Mouse (Mus musculus) hindbrain, embryonic 11.5 days (tissue): ENCODE measurements around the gene Psmd6. TPM values are rescaled to one million over a fixed set of nuclear protein-coding genes. Genes with fewer than 3 reads are reported as not detected.

Experiments used
- ATAC-seq: fragments of 200-750 bp; cut with Nextera tagmentation; 2 replicates; pipeline ENCODE4 v1.8.0; 2017; ENCODE audit warnings: mild to moderate bottlenecking, moderate TSS enrichment, moderate library complexity; ENCODE audit not compliant: low FRiP score
- DNase-seq: peaks from one replicate; pipeline ENCODE4 v3.0.0-alpha.2; 2015; ENCODE audit warnings: low spot score
- H3K27ac ChIP-seq: fragments of 300-500 bp; sonication (generic); 2 replicates; pipeline ENCODE4 v1.5.1; 2014; ENCODE audit warnings: mild to moderate bottlenecking, low read depth, low read length
- H3K27me3 ChIP-seq: fragments of 300-500 bp; sonication (generic); 2 replicates; pipeline ENCODE4 v1.6.1; 2014; ENCODE audit warnings: mild to moderate bottlenecking, low read length, moderate library complexity, mixed read lengths; ENCODE audit not compliant: control insufficient read depth, insufficient read depth
- H3K36me3 ChIP-seq: fragments of 300-500 bp; sonication (generic); 2 replicates; pipeline ENCODE4 v1.6.1; 2014; ENCODE audit warnings: mild to moderate bottlenecking, low read length, moderate library complexity, mixed read lengths; ENCODE audit not compliant: control insufficient read depth, insufficient read depth
- H3K4me1 ChIP-seq: fragments of 300-500 bp; sonication (generic); replicated peaks from 2 replicates; pipeline ENCODE4 v1.6.1; 2014; ENCODE audit warnings: low read length, mixed read lengths; ENCODE audit not compliant: control insufficient read depth, insufficient read depth
- H3K4me2 ChIP-seq: fragments of 300-500 bp; sonication (generic); replicated peaks from 2 replicates; pipeline ENCODE4 v1.6.1; 2014; ENCODE audit warnings: mild to moderate bottlenecking, low read depth, low read length
- H3K4me3 ChIP-seq: fragments of 300-500 bp; sonication (generic); 2 replicates; pipeline ENCODE4 v1.5.1; 2014; ENCODE audit warnings: low read depth, low read length
- H3K9ac ChIP-seq: fragments of 300-500 bp; sonication (generic); 2 replicates; pipeline ENCODE4 v1.6.1; 2014; ENCODE audit warnings: low read depth, low read length
- H3K9me3 ChIP-seq: fragments of 300-500 bp; sonication (generic); 2 replicates; pipeline ENCODE4 v1.6.1; 2016; ENCODE audit warnings: low read length; ENCODE audit not compliant: control insufficient read depth
- WGBS: fragments of 180-500 bp; shearing (Covaris S2); extraction: QIAGEN DNeasy Blood & Tissue Kit; methylation state at CpG from one replicate; pipeline ENCODE4 v1.1.7; 2014; 5-methylcytosine and 5-hydroxymethylcytosine counted together
- polyA plus RNA-seq: library from polyadenylated mRNA; unstranded; fragments of >200 nt; fragmentation: Nextera tagmentation; extraction: Ambion mirVana; gene quantifications from 2 replicates; pipeline ENCODE4 v1.2.1, GENCODE M21; 2014

Gene Psmd6
- polyA plus RNA-seq: 314 and 332 TPM in 2 replicates

- ATAC-seq (peak; percentile 98), DNase-seq (peak; percentile 91)
- 0 out of 2 replicates have a peak, but pooled peaks cover 3% of the 10 kb centered on the region for H3K4me1 ChIP-seq
- H3K27me3 ChIP-seq: no peaks in the 10 kb centered on the region
- peak within 1 kb of the TSS; percentile 89 for H3K9ac ChIP-seq
- no peaks in the 10 kb centered on the region for H3K9me3 ChIP-seq
- peak within 1 kb of the TSS; percentile 94 for H3K4me3 ChIP-seq
- no peaks in the 10 kb centered on the region for H3K36me3 ChIP-seq
- H3K4me2 ChIP-seq: peak within 1 kb of the TSS; percentile 83
- peak within 1 kb of the TSS; percentile 75 for H3K27ac ChIP-seq
- 1% methylated on average over 68 of the region's 68 CpGs for WGBS
These were observed at the start of gene Psmd6 for GRCm38 (mm10) chr14:14120230-14121096. TSS of gene Psmd6 (minus strand) at chr14:14120984.

GRCm38 (mm10) chr14:14110710-14111109 is 10.1 kb downstream of the Psmd6 start:
- Histone ChIP-seq H3K36me3 (no peaks in the 10 kb centered on the region), H3K4me1 (no peaks in the 10 kb centered on the region), H3K4me3 (no peak overlapping the region), H3K9ac (no peak overlapping the region), H3K9me3 (no peaks in the 10 kb centered on the region), H3K4me2 (no peak overlapping the region), H3K27ac (no peak overlapping the region), H3K27me3 (no peaks in the 10 kb centered on the region)
- 80% methylated on average over 4 of the region's 4 CpGs for WGBS
- no peak for DNase-seq
- ATAC-seq: no peak

GRCm38 (mm10) chr14:14104930-14105318 is 15.9 kb downstream of the Psmd6 start:
- Histone ChIP-seq H3K27me3 (no peaks in the 10 kb centered on the region), H3K9me3 (no peaks in the 10 kb centered on the region), H3K4me2 (no peak overlapping the region), H3K36me3 (0 out of 2 replicates have a peak, but pooled peaks cover 5% of the 10 kb centered on the region), H3K4me3 (no peak overlapping the region), H3K4me1 (no peaks in the 10 kb centered on the region), H3K9ac (no peak overlapping the region), H3K27ac (no peak overlapping the region)
- ATAC-seq (no peak), DNase-seq (no peak)
- 87% methylated on average over 2 of the region's 2 CpGs for WGBS

- Histone ChIP-seq H3K4me2 (no peak overlapping the region), H3K9ac (no peak overlapping the region), H3K4me1 (no peaks in the 10 kb centered on the region), H3K27me3 (no peaks in the 10 kb centered on the region), H3K36me3 (0 out of 2 replicates have a peak, but pooled peaks cover 5% of the 10 kb centered on the region), H3K27ac (no peak overlapping the region), H3K9me3 (no peaks in the 10 kb centered on the region), H3K4me3 (no peak overlapping the region)
- ATAC-seq: no peak
- WGBS: 82% methylated on average over 13 of the region's 13 CpGs
- no peak for DNase-seq
These were observed 16.4 kb downstream of the Psmd6 start for GRCm38 (mm10) chr14:14104213-14104929.

GRCm38 (mm10) chr14:14101296-14101695 is 19.5 kb downstream of the Psmd6 start:
- Histone ChIP-seq H3K9me3 (no peaks in the 10 kb centered on the region), H3K4me3 (no peak overlapping the region), H3K36me3 (0 out of 2 replicates have a peak, but pooled peaks cover 5% of the 10 kb centered on the region), H3K4me2 (no peak overlapping the region), H3K4me1 (no peaks in the 10 kb centered on the region), H3K27ac (no peak overlapping the region), H3K27me3 (no peaks in the 10 kb centered on the region), H3K9ac (no peak overlapping the region)
- WGBS: 93% methylated on average over 9 of the region's 9 CpGs
- no peak for ATAC-seq
- DNase-seq: no peak

GRCm38 (mm10) chr14:14100773-14101280 is 20.0 kb downstream of the Psmd6 start:
- DNase-seq (no peak), ATAC-seq (no peak)
- H3K27ac ChIP-seq: no peak overlapping the region
- H3K4me3 ChIP-seq: no peak overlapping the region
- 96% methylated on average over 8 of the region's 8 CpGs for WGBS
- H3K4me2 ChIP-seq: no peak overlapping the region
- no peaks in the 10 kb centered on the region for H3K27me3 ChIP-seq
- H3K9me3 ChIP-seq: no peaks in the 10 kb centered on the region
- 0 out of 2 replicates have a peak, but pooled peaks cover 5% of the 10 kb centered on the region for H3K36me3 ChIP-seq
- H3K4me1 ChIP-seq: no peaks in the 10 kb centered on the region
- H3K9ac ChIP-seq: no peak overlapping the region

GRCm38 (mm10) chr14:14098330-14098980 is 22.3 kb downstream of the Psmd6 start:
- H3K9ac ChIP-seq: no peak overlapping the region
- H3K9me3 ChIP-seq: no peaks in the 10 kb centered on the region
- DNase-seq: peak; percentile 96
- no peaks in the 10 kb centered on the region for H3K4me1 ChIP-seq
- ATAC-seq: peak; percentile 84
- 0 out of 2 replicates have a peak, but pooled peaks cover 5% of the 10 kb centered on the region for H3K36me3 ChIP-seq
- WGBS: 29% methylated on average over 10 of the region's 10 CpGs
- no peak overlapping the region for H3K4me3 ChIP-seq
- H3K27ac ChIP-seq: no peak overlapping the region
- no peaks in the 10 kb centered on the region for H3K27me3 ChIP-seq
- H3K4me2 ChIP-seq: no peak overlapping the region

- H3K4me3 ChIP-seq: no peak overlapping the region
- WGBS: 97% methylated on average over 6 of the region's 6 CpGs
These were observed 30.2 kb downstream of the Psmd6 start for GRCm38 (mm10) chr14:14090571-14090970.

More at GRCm38 (mm10) chr14:14090571-14090970, 30.2 kb downstream of the Psmd6 start:
- no peak for ATAC-seq
- H3K27me3 ChIP-seq: no peaks in the 10 kb centered on the region
- H3K27ac ChIP-seq: no peak overlapping the region
- no peak for DNase-seq
- no peaks in the 10 kb centered on the region for H3K4me1 ChIP-seq
- no peaks in the 10 kb centered on the region for H3K9me3 ChIP-seq
- H3K4me2 ChIP-seq: no peak overlapping the region
- no peaks in the 10 kb centered on the region for H3K36me3 ChIP-seq
- no peak overlapping the region for H3K9ac ChIP-seq
